Comparison of ENCODE assay signal across 13 mouse cellular contexts in the genomic region with DNA sequence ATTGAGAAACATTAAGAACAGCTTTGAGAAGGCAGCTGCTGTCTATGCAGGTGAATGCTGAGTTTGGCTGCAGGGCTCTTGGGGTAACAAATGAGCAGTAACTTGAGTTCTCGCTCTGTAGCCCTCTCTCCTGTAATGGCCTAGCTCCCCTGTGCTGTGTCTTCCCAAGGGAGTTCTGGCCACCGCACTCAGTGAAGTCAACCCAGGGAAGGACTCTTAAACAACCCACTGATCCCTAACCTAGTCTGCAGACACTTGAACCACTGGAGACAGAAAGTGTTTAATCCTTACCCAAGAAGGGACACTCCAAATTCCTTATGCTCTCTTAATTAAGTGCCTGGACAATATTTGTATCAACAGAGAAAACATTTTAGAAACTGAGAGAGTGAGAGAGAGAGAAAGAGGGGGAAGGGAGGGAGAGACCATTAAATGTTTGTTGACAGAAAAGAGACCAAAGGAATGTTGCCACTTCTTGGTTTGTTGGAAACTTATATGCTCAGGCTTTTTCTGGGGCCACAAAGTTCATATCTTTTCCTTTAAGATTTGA.
"Had no signal": no experiment of that assay in that cellular context is flagged by ENCODE, and none has a peak within 500 bp of the region (broad histone marks: within the 10 kb centered on the region; RNA-seq: fewer than 3 reads in every experiment).

No protein-coding gene starts in this region.

- H3K27ac ChIP-seq: left cerebral cortex, adult 2 months; limb, embryonic 13.5 days; liver, embryonic 13.5 days; neural tube, embryonic 13.5 days had no signal

- H3K4me1 ChIP-seq: liver, embryonic 13.5 days; neural tube, embryonic 13.5 days had no signal

- H3K4me3 ChIP-seq: left cerebral cortex, adult 2 months; limb, embryonic 13.5 days; liver, embryonic 13.5 days; neural tube, embryonic 13.5 days had no signal

- H3K36me3 ChIP-seq: limb, embryonic 13.5 days; liver, embryonic 13.5 days; neural tube, embryonic 13.5 days had no signal

- ATAC-seq: intestine, embryonic 16.5 days had no signal

- H3K4me2 ChIP-seq: limb, embryonic 13.5 days; liver, embryonic 13.5 days; neural tube, embryonic 13.5 days had no signal

- H3K9me3 ChIP-seq: limb, embryonic 13.5 days; liver, embryonic 13.5 days; neural tube, embryonic 13.5 days had no signal

- H3K9ac ChIP-seq: limb, embryonic 13.5 days; liver, embryonic 13.5 days; liver, postnatal 0 days; neural tube, embryonic 13.5 days had no signal

- H3K27me3 ChIP-seq: limb, embryonic 13.5 days; liver, embryonic 13.5 days; neural tube, embryonic 13.5 days had no signal

- DNase-seq: kidney, adult 8-10 months; kidney, postnatal 25 days; liver, embryonic 13.5 days; liver, postnatal 0 days; midbrain, embryonic 14.5 days; retina, postnatal 1 day; right cerebral cortex, postnatal 4 days; spleen, adult 18-20 months; thymus, postnatal 4 days had no signal
